Mouse (Mus musculus): ENCODE data around the gene Pa2g4. TPM values are rescaled to one million over a fixed set of nuclear protein-coding genes. Genes with fewer than 3 reads are reported as not detected.

The Pa2g4 gene
- polyA plus RNA-seq, 1 experiment = 67.5 TPM

- no peaks in the 10 kb centered on the region; the same call in 1 of the 2 replicates for H3K4me1 ChIP-seq (ENCODE audit: control insufficient read depth, insufficient read depth, low read length)
- TF ChIP-seq CTCF (IDR thresholded peaks at IDR 0.05; ENCODE audit: extremely low read depth, insufficient read depth, low read length) (no peak), POLR2A (IDR thresholded peaks at IDR 0.05; ENCODE audit: extremely low read depth, insufficient read depth, low read length) (no peak)
- no peak overlapping the region for H3K27ac ChIP-seq (ENCODE audit: insufficient read depth, low read length)
- peak overlapping the region; percentile 61 for H3K4me3 ChIP-seq (ENCODE audit: insufficient read depth, low read length)
Measured at GRCm38 (mm10) chr10:128524111-128524731, 41.6 kb downstream of the Pa2g4 start.

GRCm38 (mm10) chr10:128522351-128522750, 43.4 kb downstream of the Pa2g4 start:
- Histone ChIP-seq H3K4me1 (ENCODE audit: control insufficient read depth, insufficient read depth, low read length) (no peaks in the 10 kb centered on the region; the same call in 1 of the 2 replicates), H3K27ac (ENCODE audit: insufficient read depth, low read length) (no peak overlapping the region), H3K4me3 (ENCODE audit: insufficient read depth, low read length) (no peak overlapping the region)
- TF ChIP-seq POLR2A (IDR thresholded peaks at IDR 0.05; ENCODE audit: extremely low read depth, insufficient read depth, low read length) (no peak), CTCF (IDR thresholded peaks at IDR 0.05; ENCODE audit: extremely low read depth, insufficient read depth, low read length) (no peak)

GRCm38 (mm10) chr10:128520591-128520990, 45.2 kb downstream of the Pa2g4 start:
- Histone ChIP-seq H3K27ac (ENCODE audit: insufficient read depth, low read length) (no peak overlapping the region), H3K4me3 (ENCODE audit: insufficient read depth, low read length) (no peak overlapping the region), H3K4me1 (ENCODE audit: control insufficient read depth, insufficient read depth, low read length) (no peaks in the 10 kb centered on the region)
- TF ChIP-seq CTCF (IDR thresholded peaks at IDR 0.05; ENCODE audit: extremely low read depth, insufficient read depth, low read length) (no peak), POLR2A (IDR thresholded peaks at IDR 0.05; ENCODE audit: extremely low read depth, insufficient read depth, low read length) (no peak)

- TF ChIP-seq POLR2A (IDR thresholded peaks at IDR 0.05; ENCODE audit: extremely low read depth, insufficient read depth, low read length) = no peak
- peak; percentile 67 for TF ChIP-seq CTCF (IDR thresholded peaks at IDR 0.05; ENCODE audit: extremely low read depth, insufficient read depth, low read length)
- no peak overlapping the region for H3K4me3 ChIP-seq (ENCODE audit: insufficient read depth, low read length)
- no peaks in the 10 kb centered on the region for H3K4me1 ChIP-seq (ENCODE audit: control insufficient read depth, insufficient read depth, low read length)
- no peak overlapping the region for H3K27ac ChIP-seq (ENCODE audit: insufficient read depth, low read length)
Measured at GRCm38 (mm10) chr10:128518833-128519232, 47.0 kb downstream of the Pa2g4 start.

GRCm38 (mm10) chr10:128516677-128517076, 49.1 kb downstream of the Pa2g4 start:
- no peaks in the 10 kb centered on the region for H3K4me1 ChIP-seq (ENCODE audit: control insufficient read depth, insufficient read depth, low read length)
- TF ChIP-seq POLR2A (IDR thresholded peaks at IDR 0.05; ENCODE audit: extremely low read depth, insufficient read depth, low read length) (no peak), CTCF (IDR thresholded peaks at IDR 0.05; ENCODE audit: extremely low read depth, insufficient read depth, low read length) (no peak)
- H3K4me3 ChIP-seq (ENCODE audit: insufficient read depth, low read length) = no peak overlapping the region
- no peak overlapping the region for H3K27ac ChIP-seq (ENCODE audit: insufficient read depth, low read length)

- H3K27ac ChIP-seq (ENCODE audit: insufficient read depth, low read length) = no peak overlapping the region
- TF ChIP-seq POLR2A (IDR thresholded peaks at IDR 0.05; ENCODE audit: extremely low read depth, insufficient read depth, low read length) (no peak), CTCF (IDR thresholded peaks at IDR 0.05; ENCODE audit: extremely low read depth, insufficient read depth, low read length) (no peak)
- no peaks in the 10 kb centered on the region for H3K4me1 ChIP-seq (ENCODE audit: control insufficient read depth, insufficient read depth, low read length)
- H3K4me3 ChIP-seq (ENCODE audit: insufficient read depth, low read length) = no peak overlapping the region
Measured at GRCm38 (mm10) chr10:128516029-128516428, 49.8 kb downstream of the Pa2g4 start.

- TF ChIP-seq POLR2A (IDR thresholded peaks at IDR 0.05; ENCODE audit: extremely low read depth, insufficient read depth, low read length) (no peak), CTCF (IDR thresholded peaks at IDR 0.05; ENCODE audit: extremely low read depth, insufficient read depth, low read length) (no peak)
- H3K27ac ChIP-seq (ENCODE audit: insufficient read depth, low read length) = no peak overlapping the region
- no peak overlapping the region for H3K4me3 ChIP-seq (ENCODE audit: insufficient read depth, low read length)
- H3K4me1 ChIP-seq (ENCODE audit: control insufficient read depth, insufficient read depth, low read length) = no peaks in the 10 kb centered on the region
Measured at GRCm38 (mm10) chr10:128515044-128515443, 50.7 kb downstream of the Pa2g4 start.

- Histone ChIP-seq H3K27ac (ENCODE audit: insufficient read depth, low read length) (no peak overlapping the region), H3K4me1 (ENCODE audit: control insufficient read depth, insufficient read depth, low read length) (no peaks in the 10 kb centered on the region), H3K4me3 (ENCODE audit: insufficient read depth, low read length) (no peak overlapping the region)
- TF ChIP-seq POLR2A (IDR thresholded peaks at IDR 0.05; ENCODE audit: extremely low read depth, insufficient read depth, low read length) (no peak), CTCF (IDR thresholded peaks at IDR 0.05; ENCODE audit: extremely low read depth, insufficient read depth, low read length) (no peak)
Measured at GRCm38 (mm10) chr10:128511761-128512160, 54.0 kb downstream of the Pa2g4 start.

- H3K4me3 ChIP-seq (ENCODE audit: insufficient read depth, low read length) = no peak overlapping the region
- TF ChIP-seq CTCF (IDR thresholded peaks at IDR 0.05; ENCODE audit: extremely low read depth, insufficient read depth, low read length) = no peak
- no peak for TF ChIP-seq POLR2A (IDR thresholded peaks at IDR 0.05; ENCODE audit: extremely low read depth, insufficient read depth, low read length)
- no peak overlapping the region for H3K27ac ChIP-seq (ENCODE audit: insufficient read depth, low read length)
- H3K4me1 ChIP-seq (ENCODE audit: control insufficient read depth, insufficient read depth, low read length) = no peaks in the 10 kb centered on the region
Measured at GRCm38 (mm10) chr10:128511189-128511588, 54.6 kb downstream of the Pa2g4 start.

GRCm38 (mm10) chr10:128510301-128510700, 55.5 kb downstream of the Pa2g4 start:
- Histone ChIP-seq H3K4me1 (ENCODE audit: control insufficient read depth, insufficient read depth, low read length) (no peaks in the 10 kb centered on the region), H3K4me3 (ENCODE audit: insufficient read depth, low read length) (no peak overlapping the region), H3K27ac (ENCODE audit: insufficient read depth, low read length) (no peak overlapping the region)
- no peak for TF ChIP-seq CTCF (IDR thresholded peaks at IDR 0.05; ENCODE audit: extremely low read depth, insufficient read depth, low read length)
- TF ChIP-seq POLR2A (IDR thresholded peaks at IDR 0.05; ENCODE audit: extremely low read depth, insufficient read depth, low read length) = no peak
